Mouse (Mus musculus): ENCODE data around the gene Fbrsl1.

Gene Fbrsl1

GRCm38 (mm10) chr5:110413018-110413417 lies 35.3 kb downstream of the Fbrsl1 start:
- no peak for DNase-seq (ENCODE audit: low spot score)

GRCm38 (mm10) chr5:110410386-110410785 lies 37.9 kb downstream of the Fbrsl1 start:
- DNase-seq (ENCODE audit: low spot score) = no peak

- no peak for DNase-seq (ENCODE audit: low spot score)
These were observed 39.3 kb downstream of the Fbrsl1 start for GRCm38 (mm10) chr5:110408967-110409366.

GRCm38 (mm10) chr5:110406065-110406714 lies 42.1 kb downstream of the Fbrsl1 start:
- DNase-seq (ENCODE audit: low spot score) = no peak

- no peak for DNase-seq (ENCODE audit: low spot score)
These were observed 44.4 kb downstream of the Fbrsl1 start for GRCm38 (mm10) chr5:110403931-110404330.

GRCm38 (mm10) chr5:110402557-110402956 lies 45.7 kb downstream of the Fbrsl1 start:
- DNase-seq (ENCODE audit: low spot score) = no peak

- DNase-seq (ENCODE audit: low spot score) = no peak
These were observed 47.2 kb downstream of the Fbrsl1 start for GRCm38 (mm10) chr5:110401101-110401500.

- no peak for DNase-seq (ENCODE audit: low spot score)
These were observed 53.2 kb downstream of the Fbrsl1 start for GRCm38 (mm10) chr5:110395006-110395661.

- DNase-seq (ENCODE audit: low spot score) = no peak
These were observed 55.6 kb downstream of the Fbrsl1 start for GRCm38 (mm10) chr5:110392727-110393126.

- DNase-seq (ENCODE audit: low spot score) = no peak
These were observed 57.7 kb downstream of the Fbrsl1 start for GRCm38 (mm10) chr5:110390631-110391030.

GRCm38 (mm10) chr5:110387332-110387731 lies 61.0 kb downstream of the Fbrsl1 start:
- DNase-seq (ENCODE audit: low spot score) = no peak

- DNase-seq (ENCODE audit: low spot score) = peak; percentile 65
These were observed 61.7 kb downstream of the Fbrsl1 start for GRCm38 (mm10) chr5:110386371-110387330.

GRCm38 (mm10) chr5:110385263-110385662 lies 63.0 kb downstream of the Fbrsl1 start:
- DNase-seq (ENCODE audit: low spot score) = no peak

- DNase-seq (ENCODE audit: low spot score) = no peak
These were observed 63.8 kb downstream of the Fbrsl1 start for GRCm38 (mm10) chr5:110384491-110384890.

- no peak for DNase-seq (ENCODE audit: low spot score)
These were observed 68.5 kb downstream of the Fbrsl1 start for GRCm38 (mm10) chr5:110379823-110380222.

GRCm38 (mm10) chr5:110379086-110379485 lies 69.2 kb downstream of the Fbrsl1 start:
- no peak for DNase-seq (ENCODE audit: low spot score)

GRCm38 (mm10) chr5:110378181-110378583 lies 70.1 kb downstream of the Fbrsl1 start:
- DNase-seq (ENCODE audit: low spot score) = no peak

GRCm38 (mm10) chr5:110376802-110377433 lies 71.4 kb downstream of the Fbrsl1 start:
- peak; percentile 59 for DNase-seq (ENCODE audit: low spot score)

GRCm38 (mm10) chr5:110363822-110364545 lies 84.3 kb downstream of the Fbrsl1 start:
- no peak for DNase-seq (ENCODE audit: low spot score)

- DNase-seq (ENCODE audit: low spot score) = peak; percentile 59
These were observed 85.0 kb downstream of the Fbrsl1 start for GRCm38 (mm10) chr5:110363179-110363821.

GRCm38 (mm10) chr5:110362813-110363178 lies 85.5 kb downstream of the Fbrsl1 start:
- DNase-seq (ENCODE audit: low spot score) = no peak
